Mouse (Mus musculus) CD4-positive helper T cell, adult 2 months (primary cell): ENCODE measurements around the gene Vmn1r213.

Experiments used
- DNase-seq: peaks from one replicate; pipeline ENCODE4 v3.0.0-alpha.2; 2012; ENCODE audit warnings: low read depth, missing footprints, low spot score

The Vmn1r213 gene

GRCm38 (mm10) chr13:23007356-23007755 is at the start of gene Vmn1r213:
Vmn1r213 (plus strand) TSS chr13:23007656.
- DNase-seq = no peak

- no peak for DNase-seq
These were observed 17.1 kb upstream of the Vmn1r213 start for GRCm38 (mm10) chr13:22990214-22990891.

DNA sequence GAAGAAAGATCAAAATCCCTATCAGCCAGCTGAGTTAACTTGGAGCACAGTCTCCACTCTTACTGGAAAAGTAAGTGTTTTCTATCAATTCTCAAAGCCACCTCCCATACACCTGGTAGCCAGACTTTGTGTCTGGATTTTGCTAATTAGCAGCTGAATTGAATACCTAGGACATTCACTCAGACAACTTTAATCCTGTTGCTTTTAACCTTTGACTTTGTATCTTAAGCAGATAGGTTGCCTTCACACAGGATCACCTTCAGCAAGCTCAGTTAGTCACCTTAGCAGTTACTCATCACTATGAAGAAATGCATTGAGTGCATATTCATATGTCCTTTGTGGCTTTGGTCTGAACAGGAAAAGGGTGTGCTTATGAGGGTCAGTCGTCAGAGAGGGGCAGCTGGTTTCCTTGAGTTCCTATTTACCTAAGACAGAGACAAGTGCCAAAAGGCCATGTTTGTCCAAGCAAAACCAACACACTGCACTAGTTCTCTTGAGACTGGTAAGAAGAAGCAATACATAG is 15.2 kb upstream of the Vmn1r213 start:
- DNase-seq = no peak

GRCm38 (mm10) chr13:22992721-22993120 is 14.7 kb upstream of the Vmn1r213 start:
- DNase-seq = no peak

DNA sequence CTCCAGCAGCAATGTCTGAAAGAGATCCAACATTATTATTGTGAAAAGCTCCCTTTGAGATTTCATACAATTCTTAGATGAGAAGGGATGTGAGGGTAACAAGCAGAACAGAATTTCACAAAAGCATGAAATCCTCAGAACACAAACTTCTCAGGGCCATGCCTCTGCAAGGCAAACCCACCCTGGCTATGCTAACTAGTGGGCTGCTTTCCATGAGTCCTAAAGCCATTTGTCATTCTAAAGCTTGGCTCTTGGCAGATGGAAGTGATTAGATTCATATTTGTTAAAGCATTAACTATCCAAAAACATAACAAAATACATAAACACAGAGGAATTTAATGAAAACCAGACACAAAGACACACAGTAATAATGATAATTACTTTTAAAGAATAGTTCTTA is 10.7 kb downstream of the Vmn1r213 start:
- no peak for DNase-seq

DNA sequence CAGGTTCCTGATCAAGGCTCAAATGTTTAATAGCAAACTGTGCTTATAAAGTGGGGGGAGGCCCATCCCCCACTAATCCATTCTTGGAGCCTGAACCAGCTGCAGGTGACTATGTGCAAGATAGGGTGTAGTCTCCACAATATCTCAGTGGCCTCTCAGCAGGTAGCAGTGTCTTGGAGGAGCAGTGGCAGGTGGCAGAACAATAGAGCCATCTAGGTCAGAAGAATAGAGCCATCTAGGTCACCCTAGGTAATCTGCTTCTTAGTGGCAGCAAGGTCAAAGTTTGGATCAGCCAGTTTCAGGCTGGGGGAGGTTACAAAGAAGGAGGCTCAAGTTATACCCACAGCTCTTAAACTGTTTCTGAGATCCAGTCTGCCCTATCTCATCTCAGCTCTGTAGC is 17.4 kb downstream of the Vmn1r213 start:
- DNase-seq = no peak

GRCm38 (mm10) chr13:23030118-23030517 is 22.7 kb downstream of the Vmn1r213 start, which contains the start of gene Vmn1r214:
Vmn1r214 (plus strand) TSS chr13:23030418.
- no peak for DNase-seq

- DNase-seq = no peak
These were observed 50.3 kb downstream of the Vmn1r213 start for GRCm38 (mm10) chr13:23057778-23058177.
